Mouse (Mus musculus): ENCODE results near the gene Clcn1. TPM values are rescaled to one million over a fixed set of nuclear protein-coding genes. Genes with fewer than 3 reads are reported as not detected.

The Clcn1 gene
- total RNA-seq, 2 experiments from 2014 or later, result not detected

- no peak for ATAC-seq (replicated peaks; ENCODE audit: low FRiP score, low TSS enrichment, poor library complexity, severe bottlenecking)
Measured at GRCm38 (mm10) chr6:42361041-42361895, 74.8 kb downstream of the Clcn1 start.

GRCm38 (mm10) chr6:42362074-42362473, 75.6 kb downstream of the Clcn1 start:
- no peak for ATAC-seq (replicated peaks; ENCODE audit: low FRiP score, low TSS enrichment, poor library complexity, severe bottlenecking)

GRCm38 (mm10) chr6:42362497-42362896, 76.0 kb downstream of the Clcn1 start:
- ATAC-seq (replicated peaks; ENCODE audit: low FRiP score, low TSS enrichment, poor library complexity, severe bottlenecking), result no peak

- ATAC-seq (replicated peaks; ENCODE audit: low FRiP score, low TSS enrichment, poor library complexity, severe bottlenecking), result no peak
Measured at GRCm38 (mm10) chr6:42362974-42363373, 76.5 kb downstream of the Clcn1 start.

- no peak for ATAC-seq (replicated peaks; ENCODE audit: low FRiP score, low TSS enrichment, poor library complexity, severe bottlenecking)
Measured at GRCm38 (mm10) chr6:42364066-42364465, 77.6 kb downstream of the Clcn1 start.

- no peak for ATAC-seq (replicated peaks; ENCODE audit: low FRiP score, low TSS enrichment, poor library complexity, severe bottlenecking)
Measured at GRCm38 (mm10) chr6:42364607-42365006, 78.1 kb downstream of the Clcn1 start.

- ATAC-seq (replicated peaks; ENCODE audit: low FRiP score, low TSS enrichment, poor library complexity, severe bottlenecking), result no peak
Measured at GRCm38 (mm10) chr6:42365215-42365614, 78.7 kb downstream of the Clcn1 start.

Other genes with a start within 250 kb of the Clcn1 start
- gene Sva, start 248.3 kb upstream of the Clcn1 start, total RNA-seq (2014; fragmentation: Nextera tagmentation), result not detected in 2 replicates
- not detected in 2 replicates for gene Sva, start 248.3 kb upstream of the Clcn1 start, total RNA-seq (2017)
- not detected in 2 replicates for gene Tas2r139, start 145.7 kb upstream of the Clcn1 start, total RNA-seq (2014; fragmentation: Nextera tagmentation)
- gene Tas2r139, start 145.7 kb upstream of the Clcn1 start, total RNA-seq (2017), result not detected in 2 replicates
- gene Tas2r144, start 71.4 kb upstream of the Clcn1 start, total RNA-seq (2014; fragmentation: Nextera tagmentation), result not detected in 2 replicates
- gene Tas2r144, start 71.4 kb upstream of the Clcn1 start, total RNA-seq (2017), result not detected in 2 replicates
- gene Gstk1, start 40.8 kb upstream of the Clcn1 start, total RNA-seq (2014; fragmentation: Nextera tagmentation), result 6.0 and 7.8 TPM in 2 replicates
- gene Gstk1, start 40.8 kb upstream of the Clcn1 start, total RNA-seq (2017), result 1.6 and 5.3 TPM in 2 replicates
- not detected in 2 replicates for gene Tmem139, start 24.7 kb upstream of the Clcn1 start, total RNA-seq (2014; fragmentation: Nextera tagmentation)
- gene Tmem139, start 24.7 kb upstream of the Clcn1 start, total RNA-seq (2017), result not detected in 2 replicates
- gene Casp2, start 21.7 kb upstream of the Clcn1 start, total RNA-seq (2014; fragmentation: Nextera tagmentation), result 68.3 and 86.6 TPM in 2 replicates
- 51.2 and 76.1 TPM in 2 replicates for gene Casp2, start 21.7 kb upstream of the Clcn1 start, total RNA-seq (2017)
- not detected in 2 replicates for gene Fam131b, start 38.0 kb downstream of the Clcn1 start, total RNA-seq (2014; fragmentation: Nextera tagmentation)
- not detected in 2 replicates for gene Fam131b, start 38.0 kb downstream of the Clcn1 start, total RNA-seq (2017)
- 43.6 and 51.9 TPM in 2 replicates for gene Zyx, start 62.9 kb downstream of the Clcn1 start, total RNA-seq (2014; fragmentation: Nextera tagmentation)
- 8.7 and 15.9 TPM in 2 replicates for gene Zyx, start 62.9 kb downstream of the Clcn1 start, total RNA-seq (2017)
- gene Epha1, start 86.6 kb downstream of the Clcn1 start, total RNA-seq (2014; fragmentation: Nextera tagmentation), result not detected in 2 replicates
- not detected in 2 replicates for gene Epha1, start 86.6 kb downstream of the Clcn1 start, total RNA-seq (2017)
- 1.3 TPM in 1 of 2 replicates, not detected in the other for gene Tas2r143, start 113.6 kb downstream of the Clcn1 start, total RNA-seq (2014; fragmentation: Nextera tagmentation)
- not detected in 2 replicates for gene Tas2r143, start 113.6 kb downstream of the Clcn1 start, total RNA-seq (2017)
- not detected in 2 replicates for gene Tas2r135, start 118.7 kb downstream of the Clcn1 start, total RNA-seq (2014; fragmentation: Nextera tagmentation)
- not detected in 2 replicates for gene Tas2r135, start 118.7 kb downstream of the Clcn1 start, total RNA-seq (2017)
- gene Tas2r126, start 147.8 kb downstream of the Clcn1 start, total RNA-seq (2014; fragmentation: Nextera tagmentation), result not detected in 2 replicates
- gene Tas2r126, start 147.8 kb downstream of the Clcn1 start, total RNA-seq (2017), result not detected in 2 replicates
- not detected in 2 replicates for gene Olfr458, start 178.5 kb downstream of the Clcn1 start, total RNA-seq (2014; fragmentation: Nextera tagmentation)
- gene Olfr458, start 178.5 kb downstream of the Clcn1 start, total RNA-seq (2017), result not detected in 2 replicates
- not detected in 2 replicates for gene Olfr457, start 189.7 kb downstream of the Clcn1 start, total RNA-seq (2014; fragmentation: Nextera tagmentation)
- gene Olfr457, start 189.7 kb downstream of the Clcn1 start, total RNA-seq (2017), result not detected in 2 replicates
- not detected in 2 replicates for gene Olfr456, start 200.5 kb downstream of the Clcn1 start, total RNA-seq (2014; fragmentation: Nextera tagmentation)
- not detected in 2 replicates for gene Olfr456, start 200.5 kb downstream of the Clcn1 start, total RNA-seq (2017)

Measured in megakaryocyte-erythroid progenitor cell, adult 5-6 weeks (primary cell).